Mouse (Mus musculus) heart, embryonic 12.5 days (tissue): ENCODE data around the gene H2-Q7. TPM values are rescaled to one million over a fixed set of nuclear protein-coding genes. Genes with fewer than 3 reads are reported as not detected.

ENCODE experiments used
- ATAC-seq: fragments of 200-750 bp; cut with Nextera tagmentation; 2 replicates; pipeline ENCODE4 v1.8.0; 2017; ENCODE audit warnings: moderate TSS enrichment, moderate library complexity; ENCODE audit not compliant: insufficient number of reproducible peaks, low FRiP score
- H3K27ac ChIP-seq: fragments of 300-500 bp; sonication (generic); 2 replicates; pipeline ENCODE4 v1.5.1; 2016; ENCODE audit warnings: mild to moderate bottlenecking, moderate library complexity; ENCODE audit not compliant: poor library complexity, severe bottlenecking
- H3K27me3 ChIP-seq: fragments of 300-500 bp; sonication (generic); replicated peaks from 2 replicates; pipeline ENCODE4 v1.6.1; 2016; ENCODE audit warnings: mild to moderate bottlenecking, moderate library complexity
- H3K36me3 ChIP-seq: fragments of 300-500 bp; sonication (generic); 2 replicates; pipeline ENCODE4 v1.6.1; 2016; ENCODE audit warnings: mild to moderate bottlenecking, moderate library complexity
- H3K4me1 ChIP-seq: fragments of 300-500 bp; sonication (generic); replicated peaks from 2 replicates; pipeline ENCODE4 v1.6.1; 2016; ENCODE audit warnings: mild to moderate bottlenecking
- H3K4me2 ChIP-seq: fragments of 300-500 bp; sonication (generic); 2 replicates; pipeline ENCODE4 v1.6.1; 2016; ENCODE audit warnings: mild to moderate bottlenecking, moderate library complexity
- H3K4me3 ChIP-seq: fragments of 300-500 bp; sonication (generic); 2 replicates; pipeline ENCODE4 v1.5.1; 2016; ENCODE audit warnings: mild to moderate bottlenecking
- H3K9ac ChIP-seq: fragments of 300-500 bp; sonication (generic); 2 replicates; pipeline ENCODE4 v1.6.1; 2016; ENCODE audit warnings: mild to moderate bottlenecking, moderate library complexity
- H3K9me3 ChIP-seq: fragments of 300-500 bp; sonication (generic); replicated peaks from 2 replicates; pipeline ENCODE4 v1.6.1; 2016; ENCODE audit warnings: mild to moderate bottlenecking, moderate library complexity
- WGBS: fragments of 180-500 bp; shearing (Covaris S2); methylation state at CpG from one replicate; pipeline ENCODE4 v1.1.7; 2016; 5-methylcytosine and 5-hydroxymethylcytosine counted together
- polyA plus RNA-seq: library from polyadenylated mRNA; unstranded; fragments of >200 nt; fragmentation: Nextera tagmentation; extraction: Ambion mirVana; gene quantifications from 2 replicates; pipeline ENCODE4 v1.2.1, GENCODE M21; 2016

Gene H2-Q7
- polyA plus RNA-seq, 1 experiment from 2014 or later = 0.83 TPM

DNA sequence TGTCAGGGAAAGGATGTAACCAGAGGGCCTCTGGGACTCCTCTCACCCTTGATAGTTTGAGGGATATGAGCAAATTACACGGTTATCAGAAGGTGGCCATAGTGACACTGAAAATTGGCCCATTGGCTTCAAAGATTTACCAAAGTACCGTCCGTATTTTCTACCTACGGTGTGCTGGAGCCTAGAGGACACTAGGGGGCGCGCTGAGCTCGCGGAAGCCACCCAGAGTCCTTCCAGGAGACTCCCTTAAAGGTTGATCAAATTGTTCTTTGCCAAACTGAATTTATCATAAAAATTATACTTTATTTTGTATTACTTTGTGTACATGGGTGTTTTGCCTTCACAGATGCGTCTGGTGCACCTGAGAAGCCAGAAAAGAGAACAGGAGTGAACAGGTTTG, 45.1 kb downstream of the H2-Q7 start:
- Histone ChIP-seq H3K27ac (no peak overlapping the region), H3K9ac (no peak overlapping the region), H3K9me3 (no peaks in the 10 kb centered on the region), H3K27me3 (no peaks in the 10 kb centered on the region), H3K36me3 (no peaks in the 10 kb centered on the region), H3K4me1 (peaks cover 3% of the 10 kb centered on the region; the same call in 1 of the 2 replicates), H3K4me2 (no peak overlapping the region), H3K4me3 (no peak overlapping the region)
- no peak for ATAC-seq
- WGBS = 1% methylated on average over 9 of the region's 9 CpGs

DNA sequence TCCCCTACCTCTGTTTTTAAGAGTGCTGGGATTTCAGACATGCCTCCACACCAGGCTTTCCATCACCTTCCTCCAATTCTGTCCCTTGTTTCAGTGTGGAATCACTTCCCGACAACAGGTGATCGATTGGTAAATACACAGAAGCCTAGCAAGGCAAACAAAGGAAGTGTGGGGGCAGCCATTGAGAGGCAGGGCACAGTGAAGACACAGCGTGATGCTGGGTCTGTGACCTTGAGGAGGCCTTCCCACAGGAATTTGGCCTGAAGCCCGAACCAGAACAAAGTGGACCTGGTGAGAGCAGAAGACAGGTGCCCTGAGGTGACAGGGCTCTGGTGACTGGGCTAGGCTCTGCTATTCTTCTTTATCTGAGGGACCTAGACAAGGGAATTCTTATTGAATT, 46.7 kb downstream of the H2-Q7 start:
- no peaks in the 10 kb centered on the region for H3K9me3 ChIP-seq
- no peak overlapping the region for H3K4me2 ChIP-seq
- H3K4me3 ChIP-seq = no peak overlapping the region
- WGBS = 39% methylated on average over 4 of the region's 4 CpGs
- H3K27me3 ChIP-seq = 0 out of 2 replicates have a peak, but pooled peaks cover 5% of the 10 kb centered on the region
- no peak overlapping the region for H3K27ac ChIP-seq
- H3K9ac ChIP-seq = no peak overlapping the region
- ATAC-seq = no peak
- no peaks in the 10 kb centered on the region for H3K36me3 ChIP-seq
- peaks cover 3% of the 10 kb centered on the region; the same call in 1 of the 2 replicates for H3K4me1 ChIP-seq

DNA sequence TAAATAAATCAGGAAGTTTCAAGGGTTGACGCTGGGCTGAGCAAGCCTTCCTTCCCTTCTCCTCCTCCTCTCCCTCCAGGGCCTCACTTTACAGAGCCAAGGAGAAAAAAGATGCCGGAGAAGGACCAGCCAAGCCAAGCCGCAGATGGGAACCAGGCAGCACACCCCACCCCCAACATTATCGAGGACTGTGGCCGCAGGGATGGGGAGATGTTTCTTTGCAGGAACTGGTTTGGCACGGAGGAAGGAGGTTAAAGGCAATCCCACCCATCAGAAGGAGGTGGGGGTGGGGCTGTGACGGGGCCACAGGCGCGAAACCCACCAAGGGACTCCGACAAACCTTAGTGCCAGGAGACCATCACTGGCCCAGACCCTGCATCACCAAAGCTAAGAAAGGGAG, 47.8 kb downstream of the H2-Q7 start:
- no peak overlapping the region for H3K4me2 ChIP-seq
- H3K4me3 ChIP-seq = no peak overlapping the region
- 0 out of 2 replicates have a peak, but pooled peaks cover 5% of the 10 kb centered on the region for H3K27me3 ChIP-seq
- no peak overlapping the region for H3K9ac ChIP-seq
- ATAC-seq = no peak
- H3K27ac ChIP-seq = no peak overlapping the region
- H3K36me3 ChIP-seq = no peaks in the 10 kb centered on the region
- H3K4me1 ChIP-seq = peaks cover 3% of the 10 kb centered on the region; the same call in 1 of the 2 replicates
- no peaks in the 10 kb centered on the region for H3K9me3 ChIP-seq
- 38% methylated on average over 10 of the region's 10 CpGs for WGBS

DNA sequence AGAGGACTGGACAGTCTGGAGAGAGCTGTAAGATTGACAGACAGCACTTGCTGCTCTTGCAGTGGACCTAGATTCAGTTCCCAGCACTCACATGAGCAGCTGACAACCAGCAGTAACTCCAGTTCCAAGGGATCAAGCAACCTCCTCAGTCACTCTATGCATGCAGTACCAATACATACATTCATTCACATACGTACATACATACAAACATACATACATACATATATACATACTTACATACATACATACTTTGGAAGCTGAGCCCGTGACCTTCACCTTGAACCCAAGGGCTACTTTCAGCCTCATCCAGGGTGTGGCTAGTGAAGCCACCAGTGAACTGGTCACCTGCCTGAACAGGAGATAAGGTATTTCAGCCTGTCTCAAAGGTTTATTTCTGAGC, 49.1 kb downstream of the H2-Q7 start:
- Histone ChIP-seq H3K4me2 (no peak overlapping the region), H3K27ac (no peak overlapping the region), H3K9me3 (no peaks in the 10 kb centered on the region), H3K4me3 (no peak overlapping the region), H3K27me3 (0 out of 2 replicates have a peak, but pooled peaks cover 5% of the 10 kb centered on the region), H3K9ac (no peak overlapping the region), H3K36me3 (no peaks in the 10 kb centered on the region), H3K4me1 (peaks cover 3% of the 10 kb centered on the region; the same call in 1 of the 2 replicates)
- WGBS = 88% methylated on average over 2 of the region's 2 CpGs
- no peak for ATAC-seq

DNA sequence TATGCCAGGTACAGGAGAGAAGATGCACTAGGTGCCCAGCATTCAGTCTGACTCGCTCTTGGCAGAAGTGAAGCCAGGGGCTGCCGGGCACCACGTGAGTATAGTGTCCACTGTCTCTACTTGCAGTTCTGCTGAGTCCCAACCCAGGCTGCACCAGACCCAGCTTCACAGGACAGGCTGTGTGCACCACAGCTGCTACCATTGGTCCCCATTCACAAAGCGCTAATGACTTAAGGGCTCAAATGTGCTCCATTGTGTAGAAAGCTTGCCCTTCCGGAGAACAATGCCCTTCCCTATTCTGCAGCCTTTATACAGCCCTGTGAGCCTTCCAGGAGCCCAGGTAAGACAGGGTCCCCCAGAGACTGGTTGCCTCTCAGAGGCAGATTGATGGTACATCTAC, 51.4 kb downstream of the H2-Q7 start:
- Histone ChIP-seq H3K4me1 (peaks cover 3% of the 10 kb centered on the region; the same call in 1 of the 2 replicates), H3K4me2 (no peak overlapping the region), H3K9me3 (no peaks in the 10 kb centered on the region), H3K27me3 (0 out of 2 replicates have a peak, but pooled peaks cover 5% of the 10 kb centered on the region), H3K27ac (no peak overlapping the region), H3K9ac (no peak overlapping the region), H3K4me3 (no peak overlapping the region), H3K36me3 (no peaks in the 10 kb centered on the region)
- ATAC-seq = no peak
- 73% methylated on average over 5 of the region's 5 CpGs for WGBS

Other genes starting within 250 kb of the H2-Q7 start
- gene Ltb, start 244.7 kb upstream of the H2-Q7 start, polyA plus RNA-seq = 0.14 and 0.31 TPM in 2 replicates
- 0.12 TPM in 1 of 2 replicates, not detected in the other for gene Tnf, start 237.1 kb upstream of the H2-Q7 start, polyA plus RNA-seq
- not detected in 2 replicates for gene Lta, start 233.8 kb upstream of the H2-Q7 start, polyA plus RNA-seq
- gene Gm16181, start 218.3 kb upstream of the H2-Q7 start, polyA plus RNA-seq = 0.55 TPM in 1 of 2 replicates, not detected in the other
- gene Atp6v1g2, start 205.5 kb upstream of the H2-Q7 start, polyA plus RNA-seq = 10.0 and 12.5 TPM in 2 replicates
- 9.0 and 9.8 TPM in 2 replicates for gene Nfkbil1, start 203.4 kb upstream of the H2-Q7 start, polyA plus RNA-seq
- gene Ddx39b, start 197.4 kb upstream of the H2-Q7 start, polyA plus RNA-seq = 282 and 285 TPM in 2 replicates
- gene H2-D1, start 176.4 kb upstream of the H2-Q7 start, polyA plus RNA-seq = 30.2 and 32.8 TPM in 2 replicates
- 0.08 and 0.14 TPM in 2 replicates for gene H2-Q1, start 118.8 kb upstream of the H2-Q7 start, polyA plus RNA-seq
- 4.1 and 5.0 TPM in 2 replicates for gene H2-Q2, start 96.9 kb upstream of the H2-Q7 start, polyA plus RNA-seq
- gene H2-Q4, start 59.5 kb upstream of the H2-Q7 start, polyA plus RNA-seq = 1.9 and 2.5 TPM in 2 replicates
- gene H2-Q6, start 14.3 kb upstream of the H2-Q7 start, polyA plus RNA-seq = 0.57 TPM in 1 of 2 replicates, not detected in the other
- gene H2-Q10, start 30.9 kb downstream of the H2-Q7 start, polyA plus RNA-seq = 0.31 and 1.2 TPM in 2 replicates
- not detected in 2 replicates for gene Pou5f1, start 66.9 kb downstream of the H2-Q7 start, polyA plus RNA-seq
- gene Tcf19, start 77.7 kb downstream of the H2-Q7 start, polyA plus RNA-seq = 49.6 and 49.8 TPM in 2 replicates
- 15.9 and 17.7 TPM in 2 replicates for gene Cchcr1, start 77.9 kb downstream of the H2-Q7 start, polyA plus RNA-seq
- 0.39 and 0.49 TPM in 2 replicates for gene Psors1c2, start 94.0 kb downstream of the H2-Q7 start, polyA plus RNA-seq
- gene Cdsn, start 113.0 kb downstream of the H2-Q7 start, polyA plus RNA-seq = 0.46 and 0.72 TPM in 2 replicates
- gene 2300002M23Rik, start 128.3 kb downstream of the H2-Q7 start, polyA plus RNA-seq = not detected in 2 replicates
- not detected in 2 replicates for gene Sfta2, start 162.4 kb downstream of the H2-Q7 start, polyA plus RNA-seq
- gene Gm9573, start 187.5 kb downstream of the H2-Q7 start, polyA plus RNA-seq = not detected in 2 replicates
- gene Mucl3, start 204.5 kb downstream of the H2-Q7 start, polyA plus RNA-seq = 0.14 and 0.37 TPM in 2 replicates
- 16.1 and 17.4 TPM in 2 replicates for gene Vars2, start 228.4 kb downstream of the H2-Q7 start, polyA plus RNA-seq
- gene Gtf2h4, start 234.6 kb downstream of the H2-Q7 start, polyA plus RNA-seq = 22.2 and 24.5 TPM in 2 replicates